Mouse (Mus musculus): ENCODE results near the gene Csf3.

DNA sequence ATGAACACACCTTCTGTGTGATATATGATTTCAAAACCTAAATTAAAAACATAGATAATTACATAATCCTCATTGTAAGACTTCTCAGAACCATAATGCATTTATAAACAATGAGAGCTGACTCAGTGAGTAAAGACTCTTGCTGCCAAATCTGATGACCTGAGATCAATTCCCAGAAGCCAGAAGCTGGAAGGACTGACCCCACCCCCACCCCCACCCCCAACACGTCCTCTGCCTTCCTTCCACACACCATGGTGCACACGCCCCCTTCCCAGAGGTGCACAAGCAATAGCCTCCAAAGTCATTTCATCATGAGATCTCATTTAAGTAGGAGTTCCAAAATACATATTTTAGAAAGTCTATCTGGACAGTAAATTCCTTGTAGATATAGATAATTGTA, 19.7 kb downstream of the Csf3 start:
- TF ChIP-seq CTCF (IDR thresholded peaks at IDR 0.05; ENCODE audit: low read depth, low read length), result no peak
- no peak for TF ChIP-seq POLR2A (IDR thresholded peaks at IDR 0.05; ENCODE audit: insufficient read depth, low read length)
- TF ChIP-seq EP300 (IDR thresholded peaks at IDR 0.05; ENCODE audit: insufficient read depth, low read depth, low read length), result no peak

All from ES-Bruce4 (cell line).